Mouse (Mus musculus): Measurements from ENCODE around the gene Lnx2. TPM values are rescaled to one million over a fixed set of nuclear protein-coding genes. Genes with fewer than 3 reads are reported as not detected.

The Lnx2 gene
- polyA plus RNA-seq, 1 experiment from 2014 or later: 4.0 TPM

- no peak overlapping the region for H3K4me2 ChIP-seq
- H3K27ac ChIP-seq: 0 out of 2 replicates have a peak overlapping the region, but pooled peaks have one; percentile 21
- WGBS: 68% methylated on average over 15 of the region's 15 CpGs
- peaks cover 15% of the 10 kb centered on the region for H3K4me1 ChIP-seq
- H3K27me3 ChIP-seq (replicated peaks): no peaks in the 10 kb centered on the region
- no peaks in the 10 kb centered on the region for H3K36me3 ChIP-seq (replicated peaks)
- ATAC-seq (replicated peaks): no peak
- H3K4me3 ChIP-seq: no peak overlapping the region
- no peak overlapping the region for H3K9ac ChIP-seq
- no peaks in the 10 kb centered on the region for H3K9me3 ChIP-seq
Observed at GRCm38 (mm10) chr5:147043240-147043844, 33.0 kb downstream of the Lnx2 start.

GRCm38 (mm10) chr5:147041965-147042937 is 34.1 kb downstream of the Lnx2 start:
- Histone ChIP-seq H3K4me1 (peaks cover 15% of the 10 kb centered on the region), H3K27me3 (replicated peaks) (no peaks in the 10 kb centered on the region), H3K9me3 (no peaks in the 10 kb centered on the region), H3K4me3 (no peak overlapping the region), H3K9ac (no peak overlapping the region), H3K36me3 (replicated peaks) (no peaks in the 10 kb centered on the region), H3K27ac (no peak overlapping the region), H3K4me2 (no peak overlapping the region)
- 73% methylated on average over 40 of the region's 40 CpGs for WGBS
- 0 out of 2 replicates have a peak, but pooled peaks have one; percentile 25 for ATAC-seq (replicated peaks)

GRCm38 (mm10) chr5:147039394-147039793 is 37.0 kb downstream of the Lnx2 start:
- Histone ChIP-seq H3K4me1 (peaks cover 15% of the 10 kb centered on the region), H3K36me3 (replicated peaks) (no peaks in the 10 kb centered on the region), H3K9ac (no peak overlapping the region), H3K27me3 (replicated peaks) (no peaks in the 10 kb centered on the region), H3K27ac (no peak overlapping the region), H3K4me3 (no peak overlapping the region), H3K4me2 (no peak overlapping the region), H3K9me3 (no peaks in the 10 kb centered on the region)
- 85% methylated on average over 5 of the region's 5 CpGs for WGBS
- ATAC-seq (replicated peaks): no peak

GRCm38 (mm10) chr5:147037601-147038000 is 38.8 kb downstream of the Lnx2 start:
- no peak overlapping the region for H3K9ac ChIP-seq
- no peak for ATAC-seq (replicated peaks)
- H3K9me3 ChIP-seq: no peaks in the 10 kb centered on the region
- WGBS: 76% methylated on average over 3 of the region's 3 CpGs
- H3K27me3 ChIP-seq (replicated peaks): no peaks in the 10 kb centered on the region
- no peaks in the 10 kb centered on the region for H3K36me3 ChIP-seq (replicated peaks)
- no peak overlapping the region for H3K4me2 ChIP-seq
- H3K4me1 ChIP-seq: peaks cover 9% of the 10 kb centered on the region; the same call in 1 of the 2 replicates
- no peak overlapping the region for H3K4me3 ChIP-seq
- no peak overlapping the region for H3K27ac ChIP-seq

GRCm38 (mm10) chr5:147036661-147037060 is 39.7 kb downstream of the Lnx2 start:
- no peak overlapping the region for H3K4me2 ChIP-seq
- no peak overlapping the region for H3K27ac ChIP-seq
- H3K4me3 ChIP-seq: no peak overlapping the region
- 91% methylated on average over 5 of the region's 5 CpGs for WGBS
- H3K9ac ChIP-seq: no peak overlapping the region
- no peaks in the 10 kb centered on the region for H3K4me1 ChIP-seq
- no peaks in the 10 kb centered on the region for H3K9me3 ChIP-seq
- no peaks in the 10 kb centered on the region for H3K36me3 ChIP-seq (replicated peaks)
- no peak for ATAC-seq (replicated peaks)
- H3K27me3 ChIP-seq (replicated peaks): no peaks in the 10 kb centered on the region

- ATAC-seq (replicated peaks): no peak
- no peak overlapping the region for H3K27ac ChIP-seq
- H3K4me2 ChIP-seq: no peak overlapping the region
- H3K9me3 ChIP-seq: no peaks in the 10 kb centered on the region
- H3K36me3 ChIP-seq (replicated peaks): no peaks in the 10 kb centered on the region
- H3K9ac ChIP-seq: no peak overlapping the region
- WGBS: 86% methylated on average over 10 of the region's 10 CpGs
- no peaks in the 10 kb centered on the region for H3K4me1 ChIP-seq
- no peaks in the 10 kb centered on the region for H3K27me3 ChIP-seq (replicated peaks)
- H3K4me3 ChIP-seq: no peak overlapping the region
Observed at GRCm38 (mm10) chr5:147036028-147036427, 40.4 kb downstream of the Lnx2 start.

GRCm38 (mm10) chr5:147035301-147035700 is 41.1 kb downstream of the Lnx2 start:
- H3K9ac ChIP-seq: no peak overlapping the region
- H3K9me3 ChIP-seq: no peaks in the 10 kb centered on the region
- H3K27me3 ChIP-seq (replicated peaks): no peaks in the 10 kb centered on the region
- H3K27ac ChIP-seq: no peak overlapping the region
- no peaks in the 10 kb centered on the region for H3K4me1 ChIP-seq
- no peak for ATAC-seq (replicated peaks)
- WGBS: 81% methylated on average over 6 of the region's 6 CpGs
- H3K4me3 ChIP-seq: no peak overlapping the region
- H3K36me3 ChIP-seq (replicated peaks): no peaks in the 10 kb centered on the region
- H3K4me2 ChIP-seq: no peak overlapping the region

- Histone ChIP-seq H3K4me2 (no peak overlapping the region), H3K9ac (no peak overlapping the region), H3K27me3 (replicated peaks) (no peaks in the 10 kb centered on the region), H3K27ac (no peak overlapping the region), H3K9me3 (no peaks in the 10 kb centered on the region), H3K4me1 (no peaks in the 10 kb centered on the region), H3K4me3 (no peak overlapping the region), H3K36me3 (replicated peaks) (no peaks in the 10 kb centered on the region)
- ATAC-seq (replicated peaks): no peak
- WGBS: 58% methylated on average over 12 of the region's 12 CpGs
Observed at GRCm38 (mm10) chr5:147034283-147034682, 42.1 kb downstream of the Lnx2 start.

- WGBS: 95% methylated on average over 13 of the region's 13 CpGs
Observed at GRCm38 (mm10) chr5:147033155-147033554, 43.2 kb downstream of the Lnx2 start.

GRCm38 (mm10) chr5:147031281-147031680 is 45.1 kb downstream of the Lnx2 start:
- no peaks in the 10 kb centered on the region for H3K27me3 ChIP-seq (replicated peaks)
- H3K4me2 ChIP-seq: no peak overlapping the region
- H3K36me3 ChIP-seq (replicated peaks): no peaks in the 10 kb centered on the region
- no peak overlapping the region for H3K9ac ChIP-seq
- no peak for ATAC-seq (replicated peaks)
- no peak overlapping the region for H3K27ac ChIP-seq
- H3K4me3 ChIP-seq: no peak overlapping the region
- H3K4me1 ChIP-seq: no peaks in the 10 kb centered on the region
- 83% methylated on average over 14 of the region's 14 CpGs for WGBS
- H3K9me3 ChIP-seq: no peaks in the 10 kb centered on the region

More at GRCm38 (mm10) chr5:147033155-147033554, 43.2 kb downstream of the Lnx2 start:
- no peaks in the 10 kb centered on the region for H3K4me1 ChIP-seq
- H3K9me3 ChIP-seq: no peaks in the 10 kb centered on the region
- no peak overlapping the region for H3K4me3 ChIP-seq
- no peaks in the 10 kb centered on the region for H3K27me3 ChIP-seq (replicated peaks)
- H3K36me3 ChIP-seq (replicated peaks): no peaks in the 10 kb centered on the region
- ATAC-seq (replicated peaks): no peak
- H3K27ac ChIP-seq: no peak overlapping the region
- no peak overlapping the region for H3K9ac ChIP-seq
- no peak overlapping the region for H3K4me2 ChIP-seq

GRCm38 (mm10) chr5:147024331-147025034 is 51.9 kb downstream of the Lnx2 start:
- H3K9ac ChIP-seq: no peak overlapping the region
- no peak overlapping the region for H3K27ac ChIP-seq
- no peak for ATAC-seq (replicated peaks)
- no peaks in the 10 kb centered on the region for H3K27me3 ChIP-seq (replicated peaks)
- no peak overlapping the region for H3K4me2 ChIP-seq
- no peaks in the 10 kb centered on the region for H3K36me3 ChIP-seq (replicated peaks)
- no peaks in the 10 kb centered on the region for H3K9me3 ChIP-seq
- no peaks in the 10 kb centered on the region for H3K4me1 ChIP-seq
- WGBS: 86% methylated on average over 24 of the region's 24 CpGs
- H3K4me3 ChIP-seq: no peak overlapping the region
